Mouse (Mus musculus) thymus, postnatal 10 days (tissue): ENCODE results near the gene Hcn3.
"Not testable (repeated sequence)": the region's sequence is repeated elsewhere in the genome, so short reads cannot be mapped to it uniquely, and the experiment has no call there.

Source experiments
- DNase-seq, 2 experiments: peaks; one replicate each; pipeline ENCODE4 v3.0.0; 2021; ENCODE audit warnings: low spot score in 2 of 2

The Hcn3 gene

GRCm38 (mm10) chr3:89181749-89182500 lies 21.9 kb upstream of the Hcn3 start:
- no peak for DNase-seq

- DNase-seq = no peak
Observed at GRCm38 (mm10) chr3:89179056-89179455, 19.1 kb upstream of the Hcn3 start.

GRCm38 (mm10) chr3:89178107-89178385 lies 18.1 kb upstream of the Hcn3 start:
- no peak for DNase-seq

DNA sequence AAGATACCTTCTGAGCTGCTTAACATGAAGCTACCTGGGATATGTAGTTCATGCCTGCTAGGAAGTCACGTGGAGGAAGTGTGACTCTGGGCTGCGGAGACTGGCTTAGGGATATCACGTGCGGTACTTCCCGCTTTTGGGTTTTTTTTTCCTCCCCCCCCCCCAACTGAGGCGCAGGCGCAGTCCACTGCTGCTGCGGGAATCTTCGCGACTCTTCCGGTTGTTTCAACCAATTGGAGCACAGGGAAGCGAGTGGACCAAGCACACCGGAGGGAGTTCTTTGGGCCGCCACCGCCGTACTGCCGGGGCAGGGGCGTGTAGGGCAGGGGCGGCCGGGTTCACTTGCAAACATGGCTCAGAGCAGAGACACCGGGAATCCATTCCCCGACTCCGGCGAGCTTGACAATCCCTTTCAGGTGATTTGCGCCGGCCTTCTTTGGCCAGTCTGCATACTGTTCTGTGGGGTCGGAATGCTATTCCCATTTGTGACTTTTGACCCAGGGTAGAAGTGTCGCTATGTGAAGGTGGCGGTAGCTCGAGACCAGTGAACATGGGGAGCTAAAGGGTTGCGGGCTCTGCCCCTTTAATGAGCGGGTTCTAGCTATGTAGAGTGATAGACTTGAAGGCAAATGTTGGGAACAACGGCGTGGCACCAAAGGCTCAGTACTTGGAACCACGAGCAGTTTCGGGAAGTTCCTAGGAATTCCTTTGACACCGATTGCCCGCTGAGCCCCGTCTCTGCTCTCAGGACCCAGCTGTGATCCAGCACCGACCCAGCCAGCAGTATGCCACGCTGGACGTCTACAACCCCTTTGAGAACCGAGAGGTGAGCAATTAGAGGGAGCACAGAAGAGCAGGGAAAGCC lies 17.5 kb upstream of the Hcn3 start, which contains the start of gene Scamp3:
TSS of gene Scamp3 (plus strand) at position 232 of the 865 bp plus-strand sequence.
- peak; percentile 76 to 82 for DNase-seq

DNA sequence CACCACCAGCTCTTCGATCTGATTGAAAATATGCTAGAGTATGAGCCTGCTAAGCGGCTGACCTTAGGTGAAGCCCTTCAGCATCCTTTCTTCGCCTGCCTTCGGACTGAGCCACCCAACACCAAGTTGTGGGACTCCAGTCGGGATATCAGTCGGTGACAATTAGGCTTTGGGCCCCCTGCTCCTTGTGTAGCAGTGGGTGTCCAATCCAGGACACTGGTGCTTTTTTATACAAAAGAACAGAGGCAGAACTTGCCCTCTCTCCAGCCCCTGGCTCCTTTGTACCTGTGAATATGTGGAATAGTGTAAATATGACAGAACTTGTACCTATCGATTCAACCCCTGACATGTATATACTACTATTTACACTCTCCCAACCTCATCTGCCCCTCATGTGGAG lies 16.4 kb upstream of the Hcn3 start:
- no peak for DNase-seq

DNA sequence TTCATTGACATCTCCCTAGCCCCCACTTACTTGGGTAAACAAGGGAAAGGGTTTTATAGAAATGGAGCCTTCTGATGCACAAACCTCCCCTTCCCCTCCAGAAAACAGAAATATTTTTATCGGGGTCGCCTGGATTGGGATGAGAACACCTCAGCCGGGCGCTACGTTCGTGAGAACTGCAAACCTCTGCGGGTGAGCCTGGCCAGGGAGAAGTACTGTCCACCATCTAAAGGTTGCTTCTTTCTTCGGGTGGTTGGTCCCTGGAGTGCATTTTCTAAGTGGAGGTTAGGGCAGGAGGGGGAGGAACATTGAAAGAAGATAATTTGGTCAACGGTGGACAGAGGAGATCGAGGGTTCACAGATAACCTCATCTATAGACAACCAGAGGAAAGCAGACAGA lies 15.5 kb upstream of the Hcn3 start:
- DNase-seq = no peak

GRCm38 (mm10) chr3:89174844-89175243 lies 14.8 kb upstream of the Hcn3 start:
- no peak for DNase-seq

- DNase-seq = no peak
Observed at GRCm38 (mm10) chr3:89166945-89167344, 6.9 kb upstream of the Hcn3 start.

DNA sequence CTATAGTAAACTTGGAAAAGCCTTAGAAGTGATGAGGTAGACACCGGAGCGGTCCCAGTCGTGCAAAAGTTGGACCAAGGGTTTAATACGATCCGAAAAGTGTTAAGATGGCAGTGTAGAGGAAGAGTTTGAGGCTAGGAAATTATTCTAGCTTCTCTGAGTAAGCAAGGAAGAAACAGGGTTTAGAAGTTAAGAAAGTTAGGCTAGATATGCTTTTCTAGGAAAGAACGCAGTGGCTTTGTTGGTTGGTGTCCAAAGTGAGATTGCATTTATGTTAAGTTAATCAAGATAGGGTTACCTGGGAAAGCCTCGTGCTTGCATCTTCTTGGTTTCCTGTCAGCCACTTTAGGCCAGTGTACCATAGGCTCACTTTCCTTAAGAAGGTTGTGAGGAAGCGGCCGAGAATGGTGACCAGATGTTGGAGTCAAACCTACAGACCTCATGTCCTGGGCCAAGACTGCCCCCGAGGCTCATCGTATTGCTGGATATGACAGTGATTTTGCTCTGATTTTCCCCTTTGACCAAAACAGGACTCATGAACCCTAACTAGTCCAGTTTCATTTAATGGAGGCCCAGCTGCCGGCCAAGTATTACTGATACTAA lies 5.4 kb upstream of the Hcn3 start:
- no peak for DNase-seq

GRCm38 (mm10) chr3:89164506-89165267 lies 4.7 kb upstream of the Hcn3 start, which contains the start of gene Clk2:
Gene Clk2, plus strand, starts transcription at chr3:89164795.
- peak; percentile 93 to 95 for DNase-seq

DNA sequence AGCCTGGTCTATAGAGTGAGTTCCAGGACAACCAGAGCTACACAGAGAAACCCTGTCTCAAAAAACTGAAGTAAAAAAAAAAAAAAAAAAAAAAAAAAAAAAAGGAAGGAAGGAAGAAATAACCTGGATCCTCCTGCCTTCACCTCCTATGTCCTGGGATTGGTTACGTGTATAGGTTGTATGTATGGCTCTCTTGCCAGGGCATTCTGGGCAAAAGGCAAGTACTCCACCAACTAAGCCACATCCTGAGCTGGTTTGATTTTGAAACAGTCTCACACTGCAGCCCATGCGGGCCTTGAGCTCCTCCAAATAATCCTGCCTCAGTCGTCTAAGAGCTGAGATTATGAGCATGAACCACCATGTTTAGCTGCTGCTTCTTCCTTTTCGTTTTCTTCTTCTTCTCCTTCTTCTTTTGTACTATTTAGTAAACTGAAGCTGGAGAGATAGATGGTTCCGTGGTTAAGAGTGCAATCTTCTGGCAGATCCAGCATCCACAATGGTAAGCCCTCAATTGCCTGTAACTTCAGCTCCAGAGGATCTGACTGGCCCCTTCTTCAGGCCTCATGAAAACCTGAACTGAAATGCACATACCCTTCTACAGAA lies 3.7 kb upstream of the Hcn3 start:
- DNase-seq = peak in 1 of 2 experiments; percentile 15

- no peak for DNase-seq
Observed at GRCm38 (mm10) chr3:89163123-89163522, 3.1 kb upstream of the Hcn3 start.

DNA sequence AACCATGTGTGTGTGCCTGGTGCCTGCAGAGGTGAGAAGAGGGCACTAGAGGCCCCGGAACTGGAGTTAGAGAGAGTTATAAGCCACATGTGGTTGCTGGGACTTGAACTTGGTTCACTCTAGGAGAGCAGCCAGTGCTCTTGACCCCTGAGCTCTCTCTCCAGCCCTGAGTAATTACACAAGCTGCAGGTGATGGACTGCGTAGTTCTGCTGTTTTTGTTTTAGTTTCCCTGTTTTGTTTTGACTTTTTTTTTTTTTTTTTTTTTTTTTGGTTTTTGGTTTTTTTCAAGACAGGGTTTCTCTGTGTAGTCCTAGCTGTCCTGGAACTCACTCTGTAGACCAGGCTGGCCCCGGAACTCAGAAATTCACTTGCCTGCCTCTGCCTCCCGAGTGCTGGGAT lies 1.8 kb upstream of the Hcn3 start:
- DNase-seq = no peak

GRCm38 (mm10) chr3:89161207-89161606 lies 1.2 kb upstream of the Hcn3 start:
- not testable (repeated sequence) for DNase-seq

DNA sequence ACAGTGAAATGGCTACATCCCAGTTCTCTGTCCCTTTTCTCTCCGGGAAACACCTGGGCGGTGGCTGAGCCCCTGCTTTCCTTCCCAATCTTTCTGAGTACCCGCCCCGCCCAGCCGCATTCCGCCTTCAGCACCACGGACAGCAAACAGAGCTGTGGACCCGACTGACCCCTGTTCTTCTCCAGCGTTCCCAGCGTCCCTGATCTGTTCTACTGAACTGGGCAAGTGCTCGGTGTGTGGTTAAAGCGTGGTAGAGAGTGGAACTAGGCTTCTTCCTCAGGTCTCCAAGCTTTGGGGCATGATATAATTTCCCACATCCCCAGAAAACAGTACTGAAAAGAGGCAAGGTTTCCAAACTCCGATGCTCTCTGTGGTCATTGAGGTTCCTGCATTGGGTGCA lies 785 bp downstream of the Hcn3 start:
- no peak for DNase-seq

GRCm38 (mm10) chr3:89158651-89159050 lies 1.3 kb downstream of the Hcn3 start:
- DNase-seq = no peak

DNA sequence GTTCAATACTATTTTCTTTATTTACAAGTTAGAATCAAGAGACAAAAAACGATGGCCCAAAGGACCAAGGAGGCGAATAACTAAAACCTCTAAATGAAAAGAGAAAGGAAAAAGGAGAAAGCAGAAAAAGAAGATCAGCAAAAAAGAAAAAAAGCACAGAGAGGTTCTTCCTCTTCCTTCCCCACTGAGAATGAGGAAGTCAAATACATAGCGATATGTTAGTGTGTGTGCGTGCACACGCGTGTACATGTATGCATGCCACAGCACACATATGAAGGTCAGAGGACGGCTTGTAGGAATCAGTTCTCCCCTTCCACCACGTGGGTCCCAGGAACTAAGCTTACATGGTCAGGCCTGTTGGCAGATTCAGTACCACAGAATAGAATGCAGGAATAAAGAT lies 3.0 kb downstream of the Hcn3 start:
- DNase-seq = no peak

DNA sequence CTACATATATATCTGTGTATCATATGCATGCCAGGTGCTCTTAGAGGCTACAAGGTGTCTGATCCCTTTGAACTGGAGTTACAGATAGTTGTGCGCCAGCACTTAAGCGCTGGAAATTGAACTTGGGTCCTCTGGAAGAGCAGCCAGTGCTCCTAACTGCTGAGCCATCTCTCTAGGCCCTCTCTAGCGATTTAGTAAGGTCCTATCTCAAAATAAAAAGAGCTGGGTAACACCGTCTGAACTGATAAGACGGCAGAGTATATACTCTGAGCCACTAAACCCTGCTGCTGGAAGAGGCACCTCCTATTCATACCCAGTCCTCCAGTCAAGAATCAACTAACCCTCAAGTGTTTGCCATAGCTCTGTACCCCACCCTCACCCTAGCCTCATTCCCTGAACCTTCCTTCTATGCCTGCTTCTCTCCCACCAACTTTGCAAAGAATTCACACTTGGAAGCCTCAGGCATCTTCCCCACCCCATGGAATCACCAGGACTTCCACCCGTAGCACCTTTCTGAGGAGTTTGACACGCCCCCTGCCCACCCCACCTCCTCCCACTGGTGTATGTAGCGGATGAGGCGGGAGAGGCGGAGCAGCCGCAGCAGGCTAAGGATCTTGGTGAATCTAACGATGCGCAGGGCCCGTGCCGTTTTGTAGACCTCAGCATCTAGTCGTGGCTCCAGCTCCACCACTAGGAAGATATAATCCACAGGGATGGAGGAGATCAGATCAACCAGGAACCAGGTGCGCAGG lies 7.7 kb downstream of the Hcn3 start:
- DNase-seq = no peak

- no peak for DNase-seq
Observed at GRCm38 (mm10) chr3:89148567-89148966, 11.4 kb downstream of the Hcn3 start.

DNA sequence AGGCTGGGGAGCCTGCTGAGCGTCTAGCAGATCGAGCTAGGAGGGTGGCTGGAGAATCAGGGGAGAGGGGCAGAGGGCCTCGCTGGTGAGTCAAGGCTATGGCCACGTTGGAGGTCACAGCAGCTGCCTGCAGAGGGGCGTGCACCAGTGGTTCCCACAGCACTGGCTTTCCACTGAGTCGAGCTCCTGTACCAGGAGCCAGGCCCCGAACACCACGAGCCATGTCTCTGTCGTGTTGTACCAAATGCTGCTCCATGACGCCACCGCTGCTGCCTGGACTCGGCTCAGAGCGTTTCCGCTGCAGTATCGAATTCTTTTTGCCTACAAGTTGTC lies 12.1 kb downstream of the Hcn3 start:
- DNase-seq = no peak
